Mouse (Mus musculus): ENCODE results near the gene Rars2. TPM values are rescaled to one million over a fixed set of nuclear protein-coding genes. Genes with fewer than 3 reads are reported as not detected.
A peak's percentile ranks its signal among the peaks of the same experiment; 100 is the strongest.
"Not testable (repeated sequence)": the region's sequence is repeated elsewhere in the genome, so short reads cannot be mapped to it uniquely, and the experiment has no call there.

Rars2 gene
- 47.4 and 49.4 TPM in 2 replicates for polyA plus RNA-seq (2015; fragmentation: Nextera tagmentation; extraction: Ambion mirVana)

DNA sequence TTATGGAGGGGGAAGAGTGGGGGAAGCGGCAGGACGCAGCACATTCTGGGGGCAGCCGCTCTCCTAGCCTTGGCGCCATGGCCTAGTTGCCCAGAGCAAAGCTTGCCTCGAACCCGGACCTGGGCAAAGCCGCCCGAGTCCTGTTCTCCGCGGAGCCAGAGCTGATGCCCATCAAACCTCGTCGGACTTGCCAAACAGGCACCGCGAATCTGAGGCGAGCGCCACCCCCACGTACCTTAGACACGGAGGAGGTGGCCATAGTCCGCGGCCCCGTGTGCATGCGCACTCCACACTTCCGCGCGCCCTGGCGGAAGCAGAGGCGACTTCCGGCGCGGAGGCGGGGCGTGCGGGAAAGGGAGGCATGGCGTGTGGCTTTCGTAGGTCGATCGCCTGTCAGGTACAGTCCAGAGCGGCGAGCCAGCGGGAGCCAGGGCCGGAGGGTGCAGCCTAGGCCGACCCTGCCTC is at the start of gene Rars2, which contains the start of gene Orc3:
TSS of gene Rars2 (plus strand) at position 328 of the 465 bp plus-strand sequence.
TSS of gene Orc3 (minus strand) at position 315 of the 465 bp plus-strand sequence.
- H3K4me3 ChIP-seq (ENCODE audit: low read length) = peak within 1 kb of the TSS; percentile 85
- peak within 1 kb of the TSS; percentile 89 for H3K9ac ChIP-seq (ENCODE audit: low read depth, low read length)
- ATAC-seq = peak; percentile 99
- no peaks in the 10 kb centered on the region for H3K36me3 ChIP-seq (ENCODE audit: control insufficient read depth, insufficient read depth, low read length)
- no peaks in the 10 kb centered on the region for H3K9me3 ChIP-seq (ENCODE audit: control insufficient read depth, low read length)
- no peaks in the 10 kb centered on the region for H3K27me3 ChIP-seq (replicated peaks; ENCODE audit: control insufficient read depth, insufficient read depth, low read length)
- peak within 1 kb of the TSS; percentile 87 for H3K27ac ChIP-seq (ENCODE audit: low read depth, low read length)
- H3K4me1 ChIP-seq (ENCODE audit: control insufficient read depth, insufficient read depth, low read depth, low read length) = peaks cover 19% of the 10 kb centered on the region
- peak within 1 kb of the TSS; percentile 80 for H3K4me2 ChIP-seq (ENCODE audit: low read length)
- under 1% methylated on average over 42 of the region's 42 CpGs for WGBS

DNA sequence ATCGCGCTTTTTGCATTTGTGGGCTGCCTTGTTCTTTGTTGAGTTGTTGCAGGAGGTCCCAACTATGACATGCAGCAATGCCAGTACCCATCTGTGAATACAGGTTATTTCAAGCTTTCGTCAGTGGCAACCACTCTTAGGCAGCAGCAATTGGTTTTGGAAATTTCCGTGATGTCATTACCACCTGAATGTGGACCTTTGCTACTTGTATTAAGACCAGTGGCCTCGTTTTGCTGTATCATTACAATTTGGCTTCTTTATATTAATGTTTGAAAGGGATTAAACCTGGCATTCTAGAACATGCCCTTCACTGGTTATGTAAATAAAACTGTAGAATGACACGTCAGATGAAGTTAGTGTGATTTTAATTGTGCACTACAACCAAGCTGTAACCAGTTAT is 48.5 kb upstream of the Rars2 start:
- Histone ChIP-seq H3K27ac (ENCODE audit: low read depth, low read length) (no peak overlapping the region), H3K4me3 (ENCODE audit: low read length) (no peak overlapping the region), H3K36me3 (ENCODE audit: control insufficient read depth, insufficient read depth, low read length) (peaks cover 28% of the 10 kb centered on the region), H3K4me2 (ENCODE audit: low read length) (no peak overlapping the region), H3K9me3 (ENCODE audit: control insufficient read depth, low read length) (no peaks in the 10 kb centered on the region), H3K9ac (ENCODE audit: low read depth, low read length) (no peak overlapping the region), H3K4me1 (ENCODE audit: control insufficient read depth, insufficient read depth, low read depth, low read length) (no peaks in the 10 kb centered on the region), H3K27me3 (replicated peaks; ENCODE audit: control insufficient read depth, insufficient read depth, low read length) (no peaks in the 10 kb centered on the region)
- 89% methylated on average over 6 of the region's 6 CpGs for WGBS
- no peak for ATAC-seq

DNA sequence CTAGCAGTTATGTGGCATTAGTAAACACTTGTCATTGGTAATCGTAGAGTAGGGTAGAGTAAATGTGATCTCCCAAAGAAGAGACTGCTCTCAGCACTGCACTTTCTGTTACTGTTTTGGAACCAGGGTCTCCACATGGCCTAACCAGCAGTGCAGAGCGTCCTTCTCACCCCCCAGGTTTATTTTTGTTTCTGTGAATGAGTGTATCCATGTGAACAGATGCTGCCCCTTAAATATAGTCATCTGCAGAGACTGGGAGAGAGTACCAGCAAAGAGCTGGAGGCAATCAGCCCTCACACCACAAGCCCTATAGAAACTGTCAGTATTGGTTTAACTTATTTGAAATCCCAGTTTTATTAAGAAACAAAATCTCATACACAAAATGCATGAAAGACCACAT is 41.9 kb upstream of the Rars2 start:
- H3K36me3 ChIP-seq (ENCODE audit: control insufficient read depth, insufficient read depth, low read length) = peaks cover 47% of the 10 kb centered on the region
- no peak overlapping the region for H3K27ac ChIP-seq (ENCODE audit: low read depth, low read length)
- ATAC-seq = no peak
- no peaks in the 10 kb centered on the region for H3K4me1 ChIP-seq (ENCODE audit: control insufficient read depth, insufficient read depth, low read depth, low read length)
- 86% methylated on average over 2 of the region's 2 CpGs for WGBS
- H3K27me3 ChIP-seq (replicated peaks; ENCODE audit: control insufficient read depth, insufficient read depth, low read length) = no peaks in the 10 kb centered on the region
- no peak overlapping the region for H3K9ac ChIP-seq (ENCODE audit: low read depth, low read length)
- H3K4me3 ChIP-seq (ENCODE audit: low read length) = no peak overlapping the region
- no peaks in the 10 kb centered on the region for H3K9me3 ChIP-seq (ENCODE audit: control insufficient read depth, low read length)
- H3K4me2 ChIP-seq (ENCODE audit: low read length) = no peak overlapping the region

GRCm38 (mm10) chr4:34577028-34577427 is 37.7 kb upstream of the Rars2 start:
- no peak for ATAC-seq
- 93% methylated on average over 2 of the region's 2 CpGs for WGBS
- Histone ChIP-seq H3K9ac (ENCODE audit: low read depth, low read length) (no peak overlapping the region), H3K36me3 (ENCODE audit: control insufficient read depth, insufficient read depth, low read length) (peaks cover 41% of the 10 kb centered on the region), H3K4me1 (ENCODE audit: control insufficient read depth, insufficient read depth, low read depth, low read length) (no peaks in the 10 kb centered on the region), H3K4me2 (ENCODE audit: low read length) (no peak overlapping the region), H3K27me3 (replicated peaks; ENCODE audit: control insufficient read depth, insufficient read depth, low read length) (no peaks in the 10 kb centered on the region), H3K9me3 (ENCODE audit: control insufficient read depth, low read length) (no peaks in the 10 kb centered on the region), H3K27ac (ENCODE audit: low read depth, low read length) (no peak overlapping the region), H3K4me3 (ENCODE audit: low read length) (no peak overlapping the region)

- no peak for ATAC-seq
- WGBS = 86% methylated on average over 1 of the region's 1 CpGs
Observed at GRCm38 (mm10) chr4:34579215-34579614, 35.5 kb upstream of the Rars2 start.

DNA sequence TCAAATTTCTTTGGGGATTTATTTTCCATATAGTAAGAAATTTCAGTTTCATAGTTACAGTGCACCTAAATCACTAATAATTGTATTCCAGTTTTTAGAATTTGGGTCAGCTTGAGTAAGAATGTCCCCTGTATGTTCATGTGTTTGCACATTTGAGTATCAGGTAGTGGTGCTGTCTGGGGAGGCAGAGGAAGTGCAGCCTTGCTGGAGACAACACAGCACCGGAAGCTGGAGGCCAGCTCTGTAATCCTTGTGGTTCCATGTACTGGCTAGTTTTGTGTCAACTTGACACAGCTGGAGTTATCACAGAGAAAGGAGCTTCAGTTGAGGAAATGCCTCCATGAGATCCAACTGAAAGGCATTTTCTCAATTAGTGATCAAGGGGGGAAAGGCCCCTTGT is 33.3 kb upstream of the Rars2 start:
- ATAC-seq; H3K27me3 ChIP-seq (replicated peaks; ENCODE audit: control insufficient read depth, insufficient read depth, low read length); H3K4me3 ChIP-seq (ENCODE audit: low read length); H3K4me1 ChIP-seq (ENCODE audit: control insufficient read depth, insufficient read depth, low read depth, low read length); H3K27ac ChIP-seq (ENCODE audit: low read depth, low read length); H3K9me3 ChIP-seq (ENCODE audit: control insufficient read depth, low read length); H3K4me2 ChIP-seq (ENCODE audit: low read length); H3K9ac ChIP-seq (ENCODE audit: low read depth, low read length): not testable (repeated sequence)
- H3K36me3 ChIP-seq (ENCODE audit: control insufficient read depth, insufficient read depth, low read length) = peaks cover 37% of the 10 kb centered on the region
- WGBS = 87% methylated on average over 1 of the region's 1 CpGs

More at GRCm38 (mm10) chr4:34579215-34579614, 35.5 kb upstream of the Rars2 start:
- Histone ChIP-seq H3K9ac (ENCODE audit: low read depth, low read length) (no peak overlapping the region), H3K4me3 (ENCODE audit: low read length) (no peak overlapping the region), H3K27me3 (replicated peaks; ENCODE audit: control insufficient read depth, insufficient read depth, low read length) (no peaks in the 10 kb centered on the region), H3K27ac (ENCODE audit: low read depth, low read length) (no peak overlapping the region), H3K9me3 (ENCODE audit: control insufficient read depth, low read length) (no peaks in the 10 kb centered on the region), H3K4me1 (ENCODE audit: control insufficient read depth, insufficient read depth, low read depth, low read length) (no peaks in the 10 kb centered on the region), H3K36me3 (ENCODE audit: control insufficient read depth, insufficient read depth, low read length) (peaks cover 47% of the 10 kb centered on the region), H3K4me2 (ENCODE audit: low read length) (no peak overlapping the region)

DNA sequence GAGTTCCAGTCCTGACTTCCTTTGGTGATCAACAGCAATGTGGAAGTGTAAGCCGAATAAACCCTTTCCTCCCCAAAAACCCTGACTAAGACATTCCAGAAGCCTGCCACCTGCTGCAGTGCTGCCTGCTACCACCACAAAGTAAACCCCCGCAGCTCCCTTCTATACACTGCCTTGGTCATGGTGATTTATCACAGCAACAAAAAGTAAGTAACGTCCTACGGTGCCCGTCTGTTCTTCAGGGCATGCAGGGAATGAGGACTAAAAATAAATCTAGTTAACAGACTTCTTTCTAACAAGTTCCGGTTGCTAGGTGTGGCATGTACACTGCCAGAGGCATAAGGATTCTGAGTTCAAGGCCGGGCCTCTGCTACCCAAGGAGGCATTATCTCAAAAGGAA is 32.8 kb upstream of the Rars2 start:
- H3K4me3 ChIP-seq (ENCODE audit: low read length) = no peak overlapping the region
- no peak for ATAC-seq
- H3K4me1 ChIP-seq (ENCODE audit: control insufficient read depth, insufficient read depth, low read depth, low read length) = no peaks in the 10 kb centered on the region
- H3K36me3 ChIP-seq (ENCODE audit: control insufficient read depth, insufficient read depth, low read length) = peaks cover 32% of the 10 kb centered on the region
- no peak overlapping the region for H3K9ac ChIP-seq (ENCODE audit: low read depth, low read length)
- H3K27me3 ChIP-seq (replicated peaks; ENCODE audit: control insufficient read depth, insufficient read depth, low read length) = no peaks in the 10 kb centered on the region
- H3K27ac ChIP-seq (ENCODE audit: low read depth, low read length) = no peak overlapping the region
- no peak overlapping the region for H3K4me2 ChIP-seq (ENCODE audit: low read length)
- H3K9me3 ChIP-seq (ENCODE audit: control insufficient read depth, low read length) = no peaks in the 10 kb centered on the region
- 43% methylated on average over 7 of the region's 7 CpGs for WGBS

GRCm38 (mm10) chr4:34582476-34582875 is 32.3 kb upstream of the Rars2 start:
- 56% methylated on average over 5 of the region's 5 CpGs for WGBS
- no peaks in the 10 kb centered on the region for H3K27me3 ChIP-seq (replicated peaks; ENCODE audit: control insufficient read depth, insufficient read depth, low read length)
- H3K4me3 ChIP-seq (ENCODE audit: low read length) = no peak overlapping the region
- ATAC-seq = 0 out of 2 replicates have a peak, but pooled peaks have one; percentile 27
- no peaks in the 10 kb centered on the region for H3K9me3 ChIP-seq (ENCODE audit: control insufficient read depth, low read length)
- no peak overlapping the region for H3K4me2 ChIP-seq (ENCODE audit: low read length)
- H3K9ac ChIP-seq (ENCODE audit: low read depth, low read length) = no peak overlapping the region
- no peaks in the 10 kb centered on the region for H3K4me1 ChIP-seq (ENCODE audit: control insufficient read depth, insufficient read depth, low read depth, low read length)
- peaks cover 32% of the 10 kb centered on the region for H3K36me3 ChIP-seq (ENCODE audit: control insufficient read depth, insufficient read depth, low read length)
- no peak overlapping the region for H3K27ac ChIP-seq (ENCODE audit: low read depth, low read length)

GRCm38 (mm10) chr4:34583427-34583826 is 31.3 kb upstream of the Rars2 start:
- no peaks in the 10 kb centered on the region for H3K27me3 ChIP-seq (replicated peaks; ENCODE audit: control insufficient read depth, insufficient read depth, low read length)
- H3K9ac ChIP-seq (ENCODE audit: low read depth, low read length) = no peak overlapping the region
- no peak for ATAC-seq
- 95% methylated on average over 3 of the region's 3 CpGs for WGBS
- no peaks in the 10 kb centered on the region for H3K4me1 ChIP-seq (ENCODE audit: control insufficient read depth, insufficient read depth, low read depth, low read length)
- peaks cover 30% of the 10 kb centered on the region for H3K36me3 ChIP-seq (ENCODE audit: control insufficient read depth, insufficient read depth, low read length)
- no peak overlapping the region for H3K4me2 ChIP-seq (ENCODE audit: low read length)
- no peaks in the 10 kb centered on the region for H3K9me3 ChIP-seq (ENCODE audit: control insufficient read depth, low read length)
- H3K4me3 ChIP-seq (ENCODE audit: low read length) = no peak overlapping the region
- no peak overlapping the region for H3K27ac ChIP-seq (ENCODE audit: low read depth, low read length)
